Mouse (Mus musculus) Muller cell, postnatal 12 days (primary cell): ENCODE measurements around the gene Thsd4.
"Not testable (repeated sequence)": the region's sequence is repeated elsewhere in the genome, so short reads cannot be mapped to it uniquely, and the experiment has no call there.

Source experiments
- DNase-seq: peaks from one replicate; pipeline ENCODE4 v3.0.0-alpha.2; 2015; ENCODE audit errors: inconsistent ontology term

The Thsd4 gene

GRCm38 (mm10) chr9:59997725-59998124, 524.1 kb downstream of the Thsd4 start:
- no peak for DNase-seq

GRCm38 (mm10) chr9:59991407-59991806, 530.4 kb downstream of the Thsd4 start:
- DNase-seq: no peak

- DNase-seq: peak; percentile 44
Measured at GRCm38 (mm10) chr9:59989864-59990263, 532.0 kb downstream of the Thsd4 start.

- DNase-seq: no peak
Measured at GRCm38 (mm10) chr9:59985900-59986572, 535.8 kb downstream of the Thsd4 start.

- no peak for DNase-seq
Measured at GRCm38 (mm10) chr9:59981116-59981515, 540.7 kb downstream of the Thsd4 start.

GRCm38 (mm10) chr9:59971263-59971662, 550.6 kb downstream of the Thsd4 start:
- DNase-seq: peak; percentile 38

GRCm38 (mm10) chr9:59969383-59969782, 552.5 kb downstream of the Thsd4 start:
- peak; percentile 26 for DNase-seq

GRCm38 (mm10) chr9:59965046-59965445, 556.8 kb downstream of the Thsd4 start:
- no peak for DNase-seq

- DNase-seq: no peak
Measured at GRCm38 (mm10) chr9:59964367-59964766, 557.5 kb downstream of the Thsd4 start.

- DNase-seq: no peak
Measured at GRCm38 (mm10) chr9:59961201-59961955, 560.5 kb downstream of the Thsd4 start.

- no peak for DNase-seq
Measured at GRCm38 (mm10) chr9:59960559-59960958, 561.3 kb downstream of the Thsd4 start, which contains the start of gene Nr2e3. TSS of gene Nr2e3 (minus strand) at chr9:59960659.

- peak; percentile 80 for DNase-seq
Measured at GRCm38 (mm10) chr9:59959276-59959675, 562.6 kb downstream of the Thsd4 start.

- DNase-seq: not testable (repeated sequence)
Measured at GRCm38 (mm10) chr9:59958115-59958514, 563.7 kb downstream of the Thsd4 start.

- no peak for DNase-seq
Measured at GRCm38 (mm10) chr9:59956496-59956895, 565.4 kb downstream of the Thsd4 start.

GRCm38 (mm10) chr9:59955692-59956091, 566.2 kb downstream of the Thsd4 start:
- DNase-seq: no peak

- no peak for DNase-seq
Measured at GRCm38 (mm10) chr9:59955199-59955598, 566.6 kb downstream of the Thsd4 start.

- DNase-seq: no peak
Measured at GRCm38 (mm10) chr9:59953556-59953955, 568.3 kb downstream of the Thsd4 start.

GRCm38 (mm10) chr9:59952515-59953070, 569.3 kb downstream of the Thsd4 start:
- DNase-seq: no peak

- DNase-seq: no peak
Measured at GRCm38 (mm10) chr9:59951943-59952342, 569.9 kb downstream of the Thsd4 start.

- no peak for DNase-seq
Measured at GRCm38 (mm10) chr9:59951001-59951750, 570.7 kb downstream of the Thsd4 start.

GRCm38 (mm10) chr9:59949981-59950380, 571.9 kb downstream of the Thsd4 start:
- no peak for DNase-seq

- no peak for DNase-seq
Measured at GRCm38 (mm10) chr9:59949511-59949910, 572.3 kb downstream of the Thsd4 start.
